Mouse (Mus musculus) kidney, postnatal 25 days (tissue): ENCODE measurements around the gene Hnrnpdl.

Experiments
- DNase-seq, 2 experiments: peaks; one replicate each; pipeline ENCODE4 v3.0.0; 2021; ENCODE audit warnings: mixed read lengths in 2 of 2

Gene Hnrnpdl

DNA sequence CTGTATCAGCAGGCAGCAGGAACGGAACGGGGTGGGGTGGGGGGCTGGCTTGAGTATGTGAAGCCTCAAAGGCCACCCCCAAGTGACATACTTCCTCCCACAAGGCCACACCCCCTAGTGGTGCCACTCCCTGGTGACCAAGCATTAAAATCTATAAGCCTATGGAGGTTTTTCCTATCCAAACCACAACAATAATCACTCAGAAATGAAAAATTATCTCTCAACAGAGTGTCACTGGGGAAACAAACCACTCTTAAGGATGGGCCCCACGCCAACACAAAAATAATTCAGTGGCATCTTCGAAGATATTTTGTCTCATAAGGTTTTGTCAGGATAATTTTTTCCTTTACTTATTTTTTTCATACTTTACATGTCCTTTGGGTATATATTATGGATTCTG lies 35.6 kb downstream of the Hnrnpdl start:
- no peak for DNase-seq

DNA sequence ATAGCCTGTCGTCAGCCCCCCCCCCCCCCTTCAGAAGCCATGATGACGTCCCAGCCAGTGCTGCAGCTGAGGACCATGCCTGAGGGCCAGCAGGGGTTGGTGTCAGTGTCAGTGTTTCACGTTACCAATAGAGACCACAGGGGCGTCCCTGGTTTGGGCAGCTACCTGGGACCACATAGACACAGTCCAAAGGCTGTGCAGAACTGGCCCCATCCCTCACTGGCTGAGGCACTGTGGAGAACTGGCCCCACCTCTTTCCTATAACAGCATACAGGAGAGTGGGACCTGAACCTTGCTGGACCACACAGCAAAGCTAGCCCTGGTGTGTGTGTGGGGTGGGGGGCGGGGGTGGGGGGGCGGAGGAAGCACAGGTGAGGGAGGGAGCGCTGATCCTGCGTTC lies 39.0 kb downstream of the Hnrnpdl start:
- DNase-seq, result no peak

DNA sequence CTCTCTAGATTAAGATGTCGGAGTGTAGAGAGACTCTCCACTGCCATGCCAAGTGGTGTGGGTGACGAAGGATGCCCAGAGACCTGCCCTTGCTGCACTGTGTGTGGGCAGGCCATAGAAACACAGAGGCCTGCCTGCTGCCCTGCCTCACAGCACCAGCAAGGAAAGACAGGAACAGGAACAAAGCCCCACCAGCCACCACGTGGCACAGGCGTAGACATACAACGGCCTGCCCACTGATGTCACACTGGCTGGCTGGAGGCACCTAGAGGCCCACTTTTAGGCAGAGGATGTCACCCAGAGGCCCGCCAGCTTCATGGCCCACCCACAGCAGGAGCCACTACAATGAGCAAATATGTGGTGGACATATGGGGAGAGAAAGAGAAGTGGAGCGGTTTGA lies 39.4 kb downstream of the Hnrnpdl start:
- no peak for DNase-seq

DNA sequence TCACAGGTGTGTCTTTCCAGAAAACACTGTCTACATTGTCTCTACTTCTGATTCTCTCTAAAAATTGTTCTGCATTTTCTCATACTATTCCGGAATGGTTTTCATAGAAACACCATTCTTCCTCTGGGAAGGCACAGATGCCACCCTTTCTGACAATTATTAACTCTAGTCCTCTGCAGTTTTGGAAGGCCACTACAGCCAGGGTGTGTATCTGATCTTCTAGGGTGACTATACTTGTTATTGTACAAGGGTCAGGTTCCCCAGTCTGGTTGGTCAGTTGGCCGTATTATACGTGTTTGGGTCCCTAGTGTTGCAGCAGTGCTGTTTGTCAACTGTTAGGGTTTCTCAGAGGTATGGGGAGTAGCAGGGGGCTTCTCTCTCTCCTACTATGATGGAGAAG lies 44.8 kb downstream of the Hnrnpdl start:
- DNase-seq, result no peak

DNA sequence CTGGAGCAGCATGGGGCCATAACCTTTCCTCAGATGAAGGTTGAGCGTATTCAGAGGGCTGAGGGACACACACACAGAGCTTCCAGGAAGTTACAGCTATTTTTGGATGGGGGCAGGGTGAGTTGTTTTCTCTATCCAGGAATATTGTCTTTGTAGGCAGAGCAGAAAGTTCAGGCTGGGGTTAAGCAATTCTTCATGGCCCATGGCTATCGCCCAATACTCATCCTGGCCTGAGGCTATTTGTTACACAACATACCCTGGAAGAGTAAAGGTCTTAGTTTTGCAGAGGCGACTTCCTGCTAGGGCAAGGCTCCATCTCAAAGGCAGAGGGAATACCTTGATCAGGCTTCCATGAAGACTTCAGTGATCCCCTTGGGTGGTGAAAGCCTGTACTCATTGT lies 45.3 kb downstream of the Hnrnpdl start:
- peak; percentile 30 to 61 for DNase-seq
